Mouse (Mus musculus) mammary gland, adult 2 months (tissue): ENCODE results near the gene Mustn1. TPM values are rescaled to one million over a fixed set of nuclear protein-coding genes. Genes with fewer than 3 reads are reported as not detected.

ENCODE experiments used
- polyA plus RNA-seq: library from polyadenylated mRNA; depleted of rRNA; stranded (reverse); fragments of >200 nt; gene quantifications from 2 replicates; pipeline ENCODE4 v1.2.3, GENCODE M21; 2012; ENCODE audit warnings: low replicate concordance; rRNA removed

Gene Mustn1
- 18.6 and 24.0 TPM in 2 replicates for polyA plus RNA-seq

DNA sequence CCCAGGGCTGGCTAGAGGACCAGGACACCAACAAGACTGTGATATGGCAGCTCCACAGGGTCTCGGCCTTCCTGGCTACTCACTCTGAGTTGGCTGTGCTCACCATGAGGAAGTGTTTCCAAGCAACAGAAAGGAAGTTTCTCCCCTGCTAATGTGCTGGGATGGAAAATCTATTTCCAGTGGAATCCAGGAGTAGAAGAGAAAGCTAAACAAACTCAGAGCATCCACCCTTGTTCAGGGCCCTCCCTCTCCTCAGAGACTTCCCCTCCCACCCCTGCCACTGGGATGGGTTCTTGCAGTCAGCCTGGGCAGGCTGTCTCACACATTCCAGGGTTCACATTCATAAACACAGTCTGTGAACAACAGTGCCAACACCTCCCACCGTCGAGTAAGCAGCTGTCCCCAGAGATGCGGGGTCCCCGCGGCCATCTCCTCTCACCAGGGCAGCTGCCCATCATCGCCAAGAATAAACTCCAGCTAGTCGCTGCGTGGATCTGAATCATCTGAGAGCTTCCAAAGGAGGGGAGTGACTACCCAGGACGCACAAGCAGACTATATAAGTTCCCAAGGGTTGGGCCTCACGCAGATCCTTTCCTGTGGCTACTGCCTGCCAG, at the start of gene Mustn1:
Mustn1 (plus strand) TSS at position 243 of the 614 bp plus-strand sequence.

DNA sequence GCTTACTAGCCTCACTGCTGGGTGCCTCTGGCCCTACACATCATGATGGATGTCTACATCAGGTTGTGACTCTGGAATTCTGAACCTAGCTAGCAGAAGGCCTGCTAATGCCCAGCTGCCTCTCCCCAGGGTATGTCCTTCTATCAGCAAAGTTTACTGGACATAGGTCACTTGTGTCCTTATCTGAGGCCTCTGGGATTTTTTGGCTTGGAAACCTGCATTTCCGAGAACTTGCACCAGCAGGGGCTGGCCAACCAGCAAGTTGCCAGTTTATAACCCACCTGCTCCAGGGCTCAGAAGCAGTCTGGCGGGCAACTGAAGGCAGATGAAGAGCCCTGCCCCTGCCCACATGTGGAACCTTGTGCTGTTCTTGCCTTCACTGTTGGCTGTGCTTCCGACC, 7.2 kb downstream of the Mustn1 start, which contains the start of gene Itih4:
Itih4 (plus strand) TSS at position 273 of the 400 bp plus-strand sequence.

GRCm38 (mm10) chr14:30923375-30924105, 44.5 kb downstream of the Mustn1 start, which contains the start of gene Itih3:
Itih3 (minus strand) TSS chr14:30923760.

Other genes starting within 250 kb of the Mustn1 start
- gene Rft1, start 224.8 kb upstream of the Mustn1 start, polyA plus RNA-seq, result 11.7 and 28.0 TPM in 2 replicates
- gene Sfmbt1, start 164.4 kb upstream of the Mustn1 start, polyA plus RNA-seq, result 0.94 and 2.0 TPM in 2 replicates
- 30.1 and 31.8 TPM in 2 replicates for gene Tmem110, start 53.6 kb upstream of the Mustn1 start, polyA plus RNA-seq
- gene Itih4, start 7.3 kb downstream of the Mustn1 start, polyA plus RNA-seq, result 1.4 and 2.4 TPM in 2 replicates
- 0.49 and 1.3 TPM in 2 replicates for gene Itih3, start 44.6 kb downstream of the Mustn1 start, polyA plus RNA-seq
- 0.07 and 0.51 TPM in 2 replicates for gene Itih1, start 64.1 kb downstream of the Mustn1 start, polyA plus RNA-seq
- gene Nek4, start 72.2 kb downstream of the Mustn1 start, polyA plus RNA-seq, result 3.9 and 4.2 TPM in 2 replicates
- 13.0 and 24.7 TPM in 2 replicates for gene Glt8d1, start 122.2 kb downstream of the Mustn1 start, polyA plus RNA-seq
- 79.5 and 175 TPM in 2 replicates for gene Spcs1, start 122.5 kb downstream of the Mustn1 start, polyA plus RNA-seq
- 12.5 and 15.2 TPM in 2 replicates for gene Pbrm1, start 139.9 kb downstream of the Mustn1 start, polyA plus RNA-seq
- 10.4 and 25.8 TPM in 2 replicates for gene Gnl3, start 140.0 kb downstream of the Mustn1 start, polyA plus RNA-seq
- 66.4 and 72.9 TPM in 2 replicates for gene Smim4, start 249.8 kb downstream of the Mustn1 start, polyA plus RNA-seq